Mouse (Mus musculus): ENCODE data around the gene Olfr545. TPM values are rescaled to one million over a fixed set of nuclear protein-coding genes. Genes with fewer than 3 reads are reported as not detected.
A peak's percentile ranks its signal among the peaks of the same experiment; 100 is the strongest.

Gene Olfr545
- total and polyA plus RNA-seq, 3 experiments, result not detected

- H3K27me3 ChIP-seq (replicated peaks), result no peaks in the 10 kb centered on the region
- H3K9ac ChIP-seq (ENCODE audit: insufficient read depth, low read depth), result no peak overlapping the region; the same call in 1 of the 2 replicates
- H3K79me2 ChIP-seq (replicated peaks; ENCODE audit: control insufficient read depth, extremely low read depth, insufficient read depth, poor library complexity, severe bottlenecking), result peaks cover 1% of the 10 kb centered on the region; the same call in 1 of the 2 replicates
- no peaks in the 10 kb centered on the region for H3K9me3 ChIP-seq (replicated peaks; ENCODE audit: low read length)
- peaks cover 0 to 34% of the 10 kb centered on the region in 2 experiments; a peak in 2 of 4 replicates for H3K4me1 ChIP-seq (ENCODE audit: control insufficient read depth in 1 of 2, insufficient read depth in 2 of 2)
- H3K4me3 ChIP-seq (replicated peaks in 1 of 3; ENCODE audit: low read depth in 2 of 3, low read length in 2 of 3, poor library complexity in 1 of 3), result no peak overlapping the region
- TF ChIP-seq NRF1 (IDR thresholded peaks at IDR 0.05; ENCODE audit: low read depth, low read length) (no peak), MYC (IDR thresholded peaks at IDR 0.05; ENCODE audit: low read depth, low read length) (0 out of 2 replicates have a peak, but pooled peaks have one; percentile 5), ZNF384 (IDR thresholded peaks at IDR 0.05; ENCODE audit: low read depth, low read length) (no peak), MXI1 (IDR thresholded peaks at IDR 0.05; ENCODE audit: low read depth, low read length) (peak; percentile 62; the same call in 1 of the 2 replicates), JUN (IDR thresholded peaks at IDR 0.05; ENCODE audit: insufficient read depth, low read depth, low read length) (no peak), TCF12 (IDR thresholded peaks at IDR 0.05; ENCODE audit: low read depth, low read length) (no peak), BHLHE40 (IDR thresholded peaks at IDR 0.05; ENCODE audit: low read depth, low read length) (peak; percentile 60), RAD21 (IDR thresholded peaks at IDR 0.05; ENCODE audit: low read depth, low read length) (no peak), MAZ (IDR thresholded peaks at IDR 0.05; ENCODE audit: low read depth, low read length) (no peak), NELFE (IDR thresholded peaks at IDR 0.05; ENCODE audit: low read depth, low read length) (0 out of 2 replicates have a peak, but pooled peaks have one; percentile 27), GABPA (IDR thresholded peaks at IDR 0.05; ENCODE audit: insufficient replicate concordance, low read depth, low read length) (no peak), MEF2A (IDR thresholded peaks at IDR 0.05; ENCODE audit: borderline replicate concordance, low read depth, low read length) (peak; percentile 59), MAFK (IDR thresholded peaks at IDR 0.05; ENCODE audit: insufficient replicate concordance, low read length) (0 out of 2 replicates have a peak, but pooled peaks have one; percentile 38), PAX5 (IDR thresholded peaks at IDR 0.05; ENCODE audit: low read length) (no peak), CHD1 (IDR thresholded peaks at IDR 0.05; ENCODE audit: low read depth, low read length) (no peak; the same call in 1 of the 2 replicates), SIN3A (IDR thresholded peaks at IDR 0.05; ENCODE audit: low read length) (peak; percentile 50; the same call in 1 of the 2 replicates), MAX (IDR thresholded peaks at IDR 0.05; ENCODE audit: low read length) (peak; percentile 47; the same call in 1 of the 2 replicates), POLR2AphosphoS2 (IDR thresholded peaks at IDR 0.05; ENCODE audit: low read depth, low read length) (no peak), USF2 (conservative IDR thresholded peaks at IDR 0.05; ENCODE audit: low read depth, low read length) (no peak), ZMIZ1 (IDR thresholded peaks at IDR 0.05; ENCODE audit: low read depth, low read length) (0 out of 2 replicates have a peak, but pooled peaks have one; percentile 53), UBTF (IDR thresholded peaks at IDR 0.05; ENCODE audit: low read depth, low read length) (no peak), POLR2A (IDR thresholded peaks at IDR 0.05; ENCODE audit: low read depth, low read length) (peak; percentile 18; the same call in 1 of the 2 replicates), SMC3 (IDR thresholded peaks at IDR 0.05; ENCODE audit: low read depth, low read length) (no peak), HCFC1 (IDR thresholded peaks at IDR 0.05; ENCODE audit: low read depth, low read length) (peak; percentile 28; the same call in 1 of the 2 replicates), E2F4 (IDR thresholded peaks at IDR 0.05; ENCODE audit: insufficient replicate concordance, low read depth, low read length) (no peak), CHD2 (IDR thresholded peaks at IDR 0.05; ENCODE audit: low read length) (no peak), KAT2A (IDR thresholded peaks at IDR 0.05; ENCODE audit: insufficient replicate concordance, low read length) (no peak), IRF4 (IDR thresholded peaks at IDR 0.05; ENCODE audit: low read depth, low read length) (peak; percentile 75), USF1 (IDR thresholded peaks at IDR 0.05; ENCODE audit: low read depth, low read length) (no peak), TBP (conservative IDR thresholded peaks at IDR 0.05; ENCODE audit: low read depth, low read length) (no peak), CTCF (conservative IDR thresholded peaks at IDR 0.05 in 1 of 2, IDR thresholded peaks at IDR 0.05 in 1 of 2; ENCODE audit: low read depth in 2 of 2, low read length in 2 of 2) (no peak), ETS1 (conservative IDR thresholded peaks at IDR 0.05; ENCODE audit: low read depth, low read length) (0 out of 2 replicates have a peak, but pooled peaks have one; percentile 8), RCOR1 (conservative IDR thresholded peaks at IDR 0.05; ENCODE audit: low read depth, low read length) (peak; percentile 67; the same call in 1 of the 2 replicates), ZKSCAN1 (IDR thresholded peaks at IDR 0.05; ENCODE audit: borderline replicate concordance, low read depth, low read length) (no peak), ELF1 (IDR thresholded peaks at IDR 0.05; ENCODE audit: low read depth, low read length) (no peak), ZC3H11A (IDR thresholded peaks at IDR 0.05; ENCODE audit: low read depth, low read length) (no peak), EP300 (IDR thresholded peaks at IDR 0.05; ENCODE audit: low read length) (peak; percentile 60), JUND (conservative IDR thresholded peaks at IDR 0.05; ENCODE audit: low read depth, low read length) (no peak)
- dilution Hi-C loops (cut with MboI; ENCODE audit: extremely low pct_ligation_motif_present, extremely low pct_unique_long_range_greater_than_20kb, low sequenced_read_pairs), result no loop called here
- peaks cover 51 to 86% of the 10 kb centered on the region in 2 experiments for H3K36me3 ChIP-seq (replicated peaks in 1 of 2; ENCODE audit: control insufficient read depth in 1 of 2, insufficient read depth in 1 of 2, low read length in 1 of 2)
- peak; percentile 69 for DNase-seq (ENCODE audit: extremely low read depth)
- H3K27ac ChIP-seq (ENCODE audit: insufficient read depth, low read depth), result peak overlapping the region; percentile 63
- H3K4me2 ChIP-seq (ENCODE audit: insufficient read depth, low read depth, poor library complexity, severe bottlenecking), result peak overlapping the region; percentile 67; the same call in 1 of the 2 replicates
- in situ Hi-C loops (cut with MboI; ENCODE audit: low pct_ligation_motif_present, low pct_unique_long_range_greater_than_20kb, low sequenced_read_pairs), result no loop called here
These were observed 40.6 kb downstream of the Olfr545 start for GRCm38 (mm10) chr7:102458618-102459380.

All from CH12.LX (cell line).